Mouse (Mus musculus): ENCODE measurements around the gene Dusp22.

Dusp22 gene

DNA sequence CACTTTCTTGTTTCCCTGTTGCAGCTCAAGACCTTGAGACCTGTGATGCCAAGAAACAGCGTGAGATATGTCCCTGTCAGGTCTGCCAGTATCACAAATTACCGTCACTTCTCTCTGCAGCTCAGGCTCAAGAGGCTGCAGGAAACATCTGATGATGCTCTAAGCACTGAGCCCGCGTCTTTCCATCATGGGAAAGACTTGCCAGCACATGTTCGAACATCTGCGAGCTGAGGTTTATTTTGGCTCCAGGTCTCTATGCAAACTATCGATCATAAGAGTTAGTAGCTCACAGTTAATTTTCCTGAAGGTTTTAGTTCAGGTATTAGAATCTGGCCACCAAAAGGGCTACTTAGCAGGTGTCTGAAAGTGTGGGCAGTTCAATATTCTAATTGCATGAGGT lies 55.3 kb downstream of the Dusp22 start:
- no peak for DNase-seq (ENCODE audit: low read depth, low spot score)

DNA sequence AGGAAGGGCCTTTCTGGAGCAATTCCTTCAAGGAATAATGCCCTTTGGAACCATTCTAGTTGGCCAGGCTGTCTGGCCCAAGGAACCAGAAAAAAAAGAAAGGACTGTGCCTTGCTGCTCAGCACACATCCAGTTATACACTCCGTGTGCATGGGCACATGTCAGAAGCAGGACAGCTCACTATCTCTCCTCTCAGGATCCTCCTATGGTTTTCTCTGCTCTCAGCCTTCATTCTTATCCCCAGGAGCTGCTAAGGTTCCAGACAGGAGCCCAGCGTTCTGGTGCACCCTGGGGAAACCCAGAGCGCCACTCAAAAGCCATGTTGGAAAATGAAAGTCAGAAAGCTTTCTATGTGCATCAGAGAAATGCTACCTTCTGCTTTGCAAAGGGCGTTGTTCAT lies 55.8 kb downstream of the Dusp22 start:
- no peak for DNase-seq (ENCODE audit: low read depth, low spot score)

DNA sequence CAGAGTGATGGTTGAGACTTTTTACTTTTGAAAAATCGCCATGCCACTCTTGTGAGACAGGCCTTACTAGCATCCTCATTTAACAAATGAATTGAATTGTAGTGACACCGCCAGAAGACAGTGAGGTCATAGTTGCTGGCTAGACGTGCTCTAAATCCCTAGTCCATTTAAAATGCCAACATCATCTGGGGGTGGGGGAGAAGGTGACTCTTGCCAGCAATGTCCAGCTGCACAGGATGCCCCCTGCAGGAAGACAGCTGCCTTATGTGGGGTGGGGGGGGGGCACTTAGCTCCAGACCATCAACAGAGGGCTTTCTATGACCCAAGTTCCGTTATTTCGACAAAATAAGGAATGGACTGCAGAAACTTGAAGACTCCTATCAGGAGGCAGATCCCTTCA lies 56.8 kb downstream of the Dusp22 start:
- DNase-seq (ENCODE audit: low read depth, low spot score), result no peak

DNA sequence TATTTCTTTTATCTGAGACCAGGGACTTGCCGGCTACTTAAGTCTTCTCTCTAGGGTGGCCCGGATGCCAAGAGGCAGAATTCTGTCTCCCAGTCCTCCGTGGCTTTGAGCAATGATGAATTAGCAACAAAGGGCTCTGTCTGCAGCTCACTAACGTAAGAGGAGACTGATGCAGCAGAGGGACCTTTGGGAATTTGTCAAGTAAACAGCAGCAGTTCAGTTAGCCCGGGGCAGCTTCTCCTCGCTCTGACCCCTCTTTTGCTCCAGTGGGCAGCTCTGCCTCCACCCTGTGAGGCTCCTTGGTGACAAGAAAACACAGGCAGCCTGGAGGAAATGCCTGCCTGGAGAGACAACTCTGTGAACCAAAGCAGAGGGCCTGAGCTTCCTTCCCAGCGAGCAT lies 62.8 kb downstream of the Dusp22 start:
- no peak for DNase-seq (ENCODE audit: low read depth, low spot score)

DNA sequence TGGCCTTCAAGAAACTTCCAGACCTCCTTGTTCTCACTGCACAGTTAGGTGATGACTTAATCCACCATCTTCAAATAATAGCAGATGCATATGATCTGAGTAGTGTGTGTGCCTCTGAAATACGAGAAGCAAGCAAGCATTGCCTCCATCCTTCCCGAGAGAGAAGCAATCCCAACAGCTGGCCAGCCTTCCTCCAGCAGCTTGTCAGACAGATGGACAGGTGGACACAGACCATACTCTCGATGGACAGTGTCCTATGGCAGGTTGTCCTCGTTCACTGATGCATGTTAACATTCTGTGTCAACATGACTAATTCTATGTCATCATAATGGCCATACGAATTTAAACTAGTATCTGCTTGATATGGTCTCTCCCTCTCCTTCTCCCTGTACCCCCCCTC lies 63.5 kb downstream of the Dusp22 start:
- DNase-seq (ENCODE audit: low read depth, low spot score), result no peak

DNA sequence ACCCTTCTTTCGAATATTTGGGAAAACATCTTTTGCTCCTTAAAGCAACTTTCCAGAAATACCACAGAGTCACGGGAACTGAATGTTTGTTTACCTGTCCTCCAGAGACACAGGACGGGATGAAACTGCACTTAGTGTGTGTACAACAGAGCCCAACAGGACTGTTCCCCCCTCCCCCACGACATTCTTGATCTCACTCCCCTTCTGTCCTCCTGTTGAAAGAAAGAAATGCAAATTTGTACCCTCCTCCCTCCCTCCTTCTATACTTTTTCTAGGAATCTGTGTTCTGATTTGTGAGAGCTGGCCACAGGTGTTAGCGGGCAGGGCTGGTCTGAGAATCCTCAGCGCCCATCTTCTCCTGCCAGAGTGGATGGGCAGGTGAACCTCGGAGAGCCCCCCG lies 64.1 kb downstream of the Dusp22 start:
- no peak for DNase-seq (ENCODE audit: low read depth, low spot score)

DNA sequence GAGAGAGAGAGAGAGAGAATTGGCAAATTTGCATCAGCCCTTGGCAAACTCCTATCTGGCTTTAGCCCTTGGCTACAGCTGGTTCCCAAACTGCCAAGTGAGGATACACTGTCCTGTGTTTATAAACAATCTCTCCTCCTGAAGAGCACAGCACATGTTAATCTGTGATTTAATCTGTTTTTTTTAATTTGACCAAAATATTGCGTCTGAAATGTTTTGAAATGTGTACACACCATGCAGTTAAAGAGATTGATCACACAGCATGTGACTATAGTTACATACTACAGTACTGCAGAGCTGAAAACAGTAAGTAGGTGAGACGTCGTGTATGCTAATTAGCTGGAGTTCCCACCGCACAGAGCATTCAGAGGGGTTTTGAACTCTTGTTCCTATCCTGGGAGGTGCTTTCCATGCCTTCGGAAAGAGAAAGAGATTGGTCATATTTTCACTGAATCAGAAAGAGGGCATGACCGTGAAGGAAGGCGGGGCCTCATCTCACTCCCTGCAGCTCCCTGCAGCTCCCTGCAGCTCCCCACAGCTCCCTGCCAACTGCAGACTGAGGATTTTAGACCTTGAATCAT lies 65.0 kb downstream of the Dusp22 start:
- no peak for DNase-seq (ENCODE audit: low read depth, low spot score)

DNA sequence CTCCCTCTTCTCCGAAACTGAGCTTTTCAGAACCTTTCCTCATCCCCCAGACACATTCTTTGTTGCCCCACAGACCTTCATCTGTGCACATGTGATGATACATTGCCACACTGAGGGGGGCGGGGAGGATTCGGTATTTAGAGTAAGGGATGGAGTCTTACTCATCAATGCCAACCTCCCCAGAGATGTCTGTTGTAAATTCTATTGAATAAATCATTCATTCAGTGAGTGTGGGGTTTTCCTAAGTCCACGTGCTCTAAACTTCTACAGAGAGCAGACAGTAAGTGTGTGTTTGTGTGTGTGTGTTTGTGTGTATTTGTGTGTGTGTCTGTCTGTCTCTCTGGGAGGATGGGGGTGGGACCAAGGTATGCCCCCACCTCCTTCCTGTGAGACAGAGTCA lies 67.1 kb downstream of the Dusp22 start:
- DNase-seq (ENCODE audit: low read depth, low spot score), result no peak

DNA sequence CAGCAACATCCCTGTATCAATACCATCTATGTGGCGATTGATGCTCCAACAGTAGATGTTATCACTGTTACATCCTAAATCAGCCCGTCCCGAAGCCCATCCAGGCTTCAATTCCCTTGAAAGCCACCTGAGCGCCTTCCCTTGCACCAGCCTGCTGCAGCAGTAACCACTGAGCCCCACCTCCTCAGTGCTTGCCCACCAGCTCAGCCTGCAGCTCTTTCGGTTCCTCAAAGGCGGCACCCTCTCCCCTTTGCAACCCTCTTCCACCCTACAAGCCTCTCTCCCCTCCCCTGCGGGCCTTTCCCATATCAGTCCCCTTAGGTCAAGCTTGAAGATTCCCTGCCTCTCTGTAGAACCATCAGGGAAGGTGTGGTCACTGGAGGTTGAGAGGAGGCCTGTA lies 68.4 kb downstream of the Dusp22 start:
- DNase-seq (ENCODE audit: low read depth, low spot score), result no peak

DNA sequence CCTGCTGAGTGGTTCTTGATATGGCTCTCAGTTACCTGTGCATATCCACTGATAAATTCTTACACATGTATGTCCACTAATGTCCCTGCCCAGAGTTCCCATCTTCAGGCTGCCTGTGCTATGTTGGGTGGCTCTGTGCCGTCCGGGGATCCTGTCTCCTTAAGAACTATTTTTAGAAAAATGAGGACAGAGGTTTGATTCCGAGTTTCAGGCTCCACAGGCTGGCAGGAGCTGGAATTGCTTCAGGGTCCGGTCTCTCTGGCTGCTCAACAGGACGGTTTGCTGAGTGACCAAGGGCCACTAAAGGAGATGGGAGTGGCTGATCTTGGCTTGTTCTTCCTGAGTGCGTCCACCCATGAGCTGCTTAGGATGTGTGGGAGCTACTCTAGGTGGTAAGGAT lies 69.4 kb downstream of the Dusp22 start:
- DNase-seq (ENCODE audit: low read depth, low spot score), result no peak

DNA sequence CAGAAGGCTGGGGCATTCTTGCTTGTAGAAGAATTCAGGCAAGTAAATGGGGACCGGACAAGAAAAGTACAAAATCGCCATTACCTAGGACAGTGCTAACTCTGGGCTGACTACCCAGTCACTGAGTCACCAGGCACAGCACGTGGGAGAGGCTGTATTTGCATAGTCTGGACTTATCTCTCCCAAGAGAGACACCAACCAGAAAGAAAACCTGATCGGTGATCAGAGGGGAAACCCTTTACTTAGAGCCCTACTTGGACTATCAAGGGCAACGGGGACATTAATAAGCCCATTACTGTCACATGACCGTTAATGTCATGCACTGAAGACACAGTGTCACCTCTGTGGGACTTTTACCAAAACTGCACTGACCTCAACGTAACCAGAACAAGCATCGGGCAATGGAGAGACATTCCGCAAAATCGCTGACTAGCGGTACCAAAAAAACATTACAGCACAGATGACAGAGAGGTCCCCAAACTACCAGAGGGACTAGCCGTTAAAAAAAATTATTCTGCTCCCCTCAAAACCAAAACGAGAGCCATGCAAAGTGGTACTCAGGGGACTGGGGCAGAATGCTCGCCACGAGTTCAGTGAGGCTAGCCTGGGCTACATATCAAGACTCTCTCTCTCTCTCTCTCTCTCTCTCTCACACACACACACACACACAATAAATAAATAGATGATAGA lies 70.5 kb downstream of the Dusp22 start:
- no peak for DNase-seq (ENCODE audit: low read depth, low spot score)

DNA sequence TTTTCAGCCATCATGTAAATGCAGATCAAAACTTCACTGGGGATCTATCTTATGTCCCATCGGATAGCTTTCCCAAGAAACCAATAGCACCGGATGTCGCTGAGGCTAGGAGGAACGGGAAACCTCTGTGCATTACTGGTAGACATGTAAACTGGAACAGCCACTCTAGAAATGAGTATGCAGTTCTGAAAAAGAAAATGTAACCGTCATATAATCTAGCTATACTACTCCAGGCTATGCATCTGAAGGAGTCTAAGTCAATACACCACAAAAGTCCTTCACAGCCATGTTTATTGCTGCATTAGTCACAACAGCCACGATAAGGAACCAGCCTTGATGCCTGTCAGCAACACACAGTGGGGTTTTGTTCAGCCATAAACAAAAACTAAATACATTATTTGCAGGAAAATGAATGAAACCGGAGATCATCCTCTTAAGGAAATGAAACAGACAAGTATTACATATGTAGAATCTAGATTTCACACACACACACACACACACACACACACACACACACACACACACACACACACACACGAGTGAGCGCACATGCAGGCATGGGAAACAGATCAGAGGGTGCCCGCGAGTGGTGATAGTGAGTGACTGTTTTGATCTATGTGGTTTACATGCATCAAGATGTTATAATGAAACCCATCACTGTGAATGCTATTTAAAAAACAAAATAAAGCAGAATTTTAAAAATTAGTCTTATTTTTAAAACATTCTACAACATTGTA lies 73.1 kb downstream of the Dusp22 start:
- no peak for DNase-seq (ENCODE audit: low read depth, low spot score)

DNA sequence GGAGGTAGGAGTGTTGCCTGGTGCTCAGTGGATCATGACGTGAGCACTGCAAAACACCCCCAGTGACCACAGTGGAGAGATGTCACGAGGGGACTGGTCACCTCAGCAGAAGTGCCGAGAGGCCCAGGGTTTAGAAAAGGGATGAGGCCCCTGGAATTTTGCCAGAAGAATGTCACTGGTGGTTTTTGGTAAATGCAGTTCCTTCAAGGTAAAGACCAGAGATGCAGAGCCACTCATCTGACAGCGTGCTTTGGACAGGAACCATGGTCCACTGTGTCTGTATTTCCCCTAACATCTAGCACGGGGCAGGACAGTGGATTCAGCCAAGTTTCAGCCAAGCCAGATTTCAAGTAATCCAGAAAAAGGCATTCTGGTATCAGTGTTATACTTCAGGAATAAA lies 76.9 kb downstream of the Dusp22 start:
- DNase-seq (ENCODE audit: low read depth, low spot score), result no peak

DNA sequence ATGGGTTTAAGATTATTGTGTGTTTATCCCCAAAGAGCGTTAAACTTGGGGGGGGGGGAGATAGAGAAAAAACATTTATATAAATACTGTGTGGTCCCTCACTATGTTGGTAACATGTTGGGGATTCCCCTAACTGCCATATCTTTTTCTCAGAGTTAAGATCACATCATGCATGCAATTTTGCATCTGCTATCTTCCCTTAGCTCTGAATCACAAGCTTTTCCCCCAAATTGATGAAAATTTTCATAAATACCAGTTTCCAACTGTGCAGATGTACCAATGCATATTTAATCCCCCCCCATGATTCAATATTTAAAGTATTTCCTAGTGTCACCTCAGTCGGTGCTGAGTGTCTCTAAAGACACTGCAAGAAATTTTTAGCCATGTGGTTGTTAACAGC lies 77.5 kb downstream of the Dusp22 start:
- no peak for DNase-seq (ENCODE audit: low read depth, low spot score)

DNA sequence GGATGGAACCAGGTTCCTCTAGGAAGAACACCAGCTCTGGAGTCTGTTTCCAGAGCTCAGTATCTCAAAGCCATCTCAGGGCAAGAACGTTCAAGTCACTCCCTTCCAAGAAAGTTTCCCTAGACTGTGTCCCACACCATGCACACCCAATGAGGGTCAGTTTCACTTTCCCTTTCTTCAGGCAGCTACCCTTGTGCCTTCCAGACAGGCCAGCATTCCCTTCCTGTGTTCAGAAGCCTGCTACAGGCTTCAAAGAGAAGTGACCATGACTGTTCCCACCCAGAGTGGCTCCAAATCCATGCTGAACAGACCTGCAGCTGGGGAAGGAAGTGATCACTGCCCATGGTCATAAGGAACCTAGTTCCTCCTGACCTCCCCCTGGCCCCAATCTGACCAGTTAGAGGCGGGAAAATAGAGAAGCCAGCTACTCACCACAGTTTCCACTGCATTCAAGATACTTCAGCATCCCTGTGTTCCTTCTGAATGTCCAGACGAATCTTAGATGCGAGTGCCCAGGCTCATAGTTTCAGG lies 78.6 kb downstream of the Dusp22 start:
- no peak for DNase-seq (ENCODE audit: low read depth, low spot score)

DNA sequence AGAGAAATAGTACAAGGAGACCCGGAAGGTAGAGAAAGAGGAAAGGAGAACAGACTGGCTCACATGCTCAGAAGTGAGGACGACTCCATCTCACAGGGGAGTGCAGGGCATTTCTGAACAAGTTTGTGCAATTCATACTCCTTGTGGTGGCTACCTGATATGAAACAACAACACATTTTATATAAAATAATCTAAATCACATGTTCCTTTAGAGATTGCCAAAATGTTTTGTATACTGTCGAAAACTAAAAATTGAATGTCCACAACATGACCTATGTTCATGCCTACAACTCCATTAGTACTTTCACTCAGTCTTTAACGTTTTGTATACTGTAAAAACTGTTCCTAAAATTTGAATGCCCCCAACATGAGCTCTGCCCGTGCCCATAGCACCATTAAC lies 81.4 kb downstream of the Dusp22 start:
- no peak for DNase-seq (ENCODE audit: low read depth, low spot score)

DNA sequence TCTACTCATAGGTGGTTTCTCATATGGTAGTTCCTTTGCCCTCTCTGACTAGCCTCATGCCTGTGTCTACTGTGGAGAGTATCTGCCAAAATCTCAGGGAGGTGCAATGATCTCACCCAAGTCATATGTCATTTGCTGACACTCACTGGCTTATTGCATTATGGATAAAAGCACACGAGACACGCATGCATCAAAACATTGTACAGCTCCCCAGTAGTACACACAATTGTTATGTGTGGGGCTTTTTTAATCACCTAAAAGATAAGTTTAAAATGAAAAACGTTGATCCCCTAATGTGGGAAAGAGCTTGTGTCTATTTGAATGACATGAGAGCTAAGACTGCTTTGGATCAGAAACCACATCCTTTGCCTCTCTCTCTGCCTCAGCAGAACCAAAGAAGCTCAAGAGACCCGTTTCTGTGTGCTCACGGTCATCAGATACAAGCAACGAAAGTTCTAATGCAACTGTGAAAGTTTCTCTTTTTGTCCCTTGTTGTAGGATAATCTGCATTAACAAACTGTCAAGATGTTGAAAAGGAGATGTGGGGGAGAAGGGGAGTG lies 82.7 kb downstream of the Dusp22 start:
- DNase-seq (ENCODE audit: low read depth, low spot score), result no peak

DNA sequence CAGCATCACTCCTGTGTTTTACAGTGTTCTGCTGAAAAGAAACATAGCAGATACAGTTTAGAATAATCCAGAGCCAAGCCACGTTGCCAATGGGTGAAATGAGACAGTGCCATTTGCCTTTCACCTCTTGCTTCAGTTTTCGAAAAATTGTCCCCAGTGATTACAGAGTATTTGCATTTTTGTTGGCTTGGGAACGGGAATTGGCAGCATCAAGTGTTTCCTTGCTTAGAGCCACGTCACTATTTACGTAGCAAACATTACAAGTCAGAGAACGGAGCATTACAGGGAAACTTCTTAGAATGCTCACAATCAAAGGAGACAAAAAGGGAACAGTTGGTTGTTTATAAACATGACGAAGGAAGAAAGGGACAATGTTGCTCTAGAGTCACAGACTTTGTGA lies 85.3 kb downstream of the Dusp22 start:
- DNase-seq (ENCODE audit: low read depth, low spot score), result no peak

DNA sequence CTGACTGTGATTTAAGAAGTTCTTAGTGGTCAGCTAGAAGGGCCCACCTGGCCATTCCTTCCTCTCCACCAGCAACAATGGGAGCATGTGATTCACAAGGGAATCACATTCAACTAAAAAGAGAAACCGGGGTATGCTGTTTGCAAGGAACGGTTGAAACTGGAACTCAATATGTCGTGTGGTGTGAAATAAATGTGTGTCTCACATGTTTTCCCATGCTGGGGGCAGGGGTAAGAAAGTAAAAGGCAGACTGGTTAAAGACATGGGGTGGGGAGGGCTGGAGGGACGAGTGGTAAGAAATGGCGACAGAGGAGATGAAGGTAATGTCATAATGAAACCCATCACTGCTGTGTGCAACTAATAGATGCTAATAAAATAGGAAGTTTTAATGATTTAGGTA lies 87.3 kb downstream of the Dusp22 start:
- no peak for DNase-seq (ENCODE audit: low read depth, low spot score)

DNA sequence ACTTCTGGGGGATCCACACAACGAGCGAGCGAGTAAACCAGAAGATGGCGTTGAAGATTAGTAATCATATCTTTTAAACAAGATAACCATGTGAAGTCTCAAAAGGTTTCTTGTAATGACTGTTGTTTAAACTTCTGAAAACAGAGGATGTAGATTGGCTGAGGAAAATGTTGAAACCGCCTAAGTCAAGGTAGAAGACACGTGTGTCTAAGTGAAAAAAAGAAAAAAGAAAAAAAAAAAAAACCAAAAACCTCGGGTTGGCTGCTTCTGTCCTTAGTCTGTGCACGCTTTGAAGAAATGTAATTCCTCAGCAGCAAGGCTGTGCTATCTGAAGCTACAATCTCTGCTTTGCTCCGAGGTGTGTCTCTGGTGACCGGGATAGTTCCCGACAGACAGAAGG lies 87.7 kb downstream of the Dusp22 start:
- DNase-seq (ENCODE audit: low read depth, low spot score), result no peak

DNA sequence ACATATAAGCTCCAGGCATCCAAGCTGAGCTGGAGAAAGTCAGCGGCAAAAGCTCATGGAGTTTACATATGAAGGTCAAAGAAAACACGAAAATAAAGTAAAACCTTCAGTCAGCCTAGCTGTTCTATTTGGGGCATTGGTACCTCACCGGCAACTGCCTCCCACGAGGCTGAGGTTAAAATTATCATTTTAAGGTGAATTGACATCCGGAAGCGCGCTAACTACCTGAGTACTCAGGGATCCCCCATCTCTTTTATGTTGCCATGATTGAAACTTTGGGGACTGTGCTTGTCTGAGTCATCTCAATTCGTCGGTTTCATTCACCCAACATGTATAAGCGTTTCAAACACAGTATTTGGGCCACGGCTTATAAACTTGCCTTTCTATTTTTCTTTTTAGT lies 88.5 kb downstream of the Dusp22 start:
- no peak for DNase-seq (ENCODE audit: low read depth, low spot score)

DNA sequence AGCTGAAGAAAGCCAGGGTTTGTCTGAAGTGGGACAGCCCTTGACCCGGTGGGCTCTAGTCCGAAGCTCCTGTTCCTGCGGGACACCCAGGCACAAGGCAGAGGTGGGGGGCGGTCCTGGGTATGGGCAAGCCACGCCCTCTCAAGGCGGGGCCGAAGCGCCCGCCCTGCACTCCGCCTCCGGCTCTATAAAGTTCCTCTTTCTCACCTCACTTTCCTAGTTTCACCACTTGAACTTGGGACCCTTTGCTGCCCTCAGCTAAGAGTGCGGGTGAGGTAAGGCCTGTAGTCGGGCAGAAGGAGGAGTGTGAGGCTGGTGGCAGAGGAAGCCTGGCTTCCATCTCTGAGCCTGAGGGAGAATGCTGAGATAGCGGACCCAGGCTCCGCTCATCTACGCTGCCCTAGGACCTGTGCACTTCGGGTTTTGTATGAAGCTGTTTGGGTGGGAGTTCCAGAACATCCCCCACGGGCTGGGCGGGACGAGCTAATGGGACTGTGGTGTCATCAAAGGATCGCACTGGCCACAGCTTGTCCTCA lies 89.3 kb downstream of the Dusp22 start, which contains the start of gene Irf4:
TSS of gene Irf4 (plus strand) at position 206 of the 536 bp plus-strand sequence.
- no peak for DNase-seq (ENCODE audit: low read depth, low spot score)
